Mouse (Mus musculus) heart, postnatal 25 days (tissue): ENCODE measurements at regions not wholly inside any gene's neighbourhood (a gene's known extent, or its start where the extent isn't known, plus 50 kb on each side); places are given as distances from the start of the nearest gene placed in this dataset.
"Not testable (repeated sequence)": the region's sequence is repeated elsewhere in the genome, so short reads cannot be mapped to it uniquely, and the experiment has no call there.

Source experiments
- DNase-seq: peaks from one replicate; pipeline ENCODE4 v3.0.0; 2022; ENCODE audit warnings: low spot score
- intact Hi-C: fragments of 180-260 bp; cut with DNase I; formaldehyde crosslinking; loops from one replicate; pipeline ENCODE4 v1.15.1; 2025

DNA sequence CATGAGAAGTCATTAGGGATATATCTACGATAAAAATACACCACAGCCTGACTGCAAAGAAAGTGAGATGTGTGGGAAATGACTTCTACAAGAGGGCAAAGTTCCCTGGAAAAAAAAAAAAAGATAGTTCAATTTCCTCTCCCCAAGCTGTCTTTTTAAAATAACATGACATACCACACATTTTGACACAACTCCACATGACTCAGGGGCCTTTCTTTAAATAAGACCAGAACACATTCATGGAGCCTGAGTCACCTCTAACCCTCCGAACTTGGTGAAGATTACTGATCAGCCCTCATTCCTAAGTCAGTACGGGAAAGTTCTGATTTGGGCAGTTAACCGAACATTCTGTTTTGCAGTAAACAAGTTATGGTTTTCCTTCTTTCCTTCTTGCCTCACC lies 515.6 kb upstream of the Klf6 start:
- intact Hi-C loops, result loop anchor here (5.0 to 10.0 kb wide), 4 partner anchors 83 to 681 kb away; no protein-coding TSS in a partner anchor

DNA sequence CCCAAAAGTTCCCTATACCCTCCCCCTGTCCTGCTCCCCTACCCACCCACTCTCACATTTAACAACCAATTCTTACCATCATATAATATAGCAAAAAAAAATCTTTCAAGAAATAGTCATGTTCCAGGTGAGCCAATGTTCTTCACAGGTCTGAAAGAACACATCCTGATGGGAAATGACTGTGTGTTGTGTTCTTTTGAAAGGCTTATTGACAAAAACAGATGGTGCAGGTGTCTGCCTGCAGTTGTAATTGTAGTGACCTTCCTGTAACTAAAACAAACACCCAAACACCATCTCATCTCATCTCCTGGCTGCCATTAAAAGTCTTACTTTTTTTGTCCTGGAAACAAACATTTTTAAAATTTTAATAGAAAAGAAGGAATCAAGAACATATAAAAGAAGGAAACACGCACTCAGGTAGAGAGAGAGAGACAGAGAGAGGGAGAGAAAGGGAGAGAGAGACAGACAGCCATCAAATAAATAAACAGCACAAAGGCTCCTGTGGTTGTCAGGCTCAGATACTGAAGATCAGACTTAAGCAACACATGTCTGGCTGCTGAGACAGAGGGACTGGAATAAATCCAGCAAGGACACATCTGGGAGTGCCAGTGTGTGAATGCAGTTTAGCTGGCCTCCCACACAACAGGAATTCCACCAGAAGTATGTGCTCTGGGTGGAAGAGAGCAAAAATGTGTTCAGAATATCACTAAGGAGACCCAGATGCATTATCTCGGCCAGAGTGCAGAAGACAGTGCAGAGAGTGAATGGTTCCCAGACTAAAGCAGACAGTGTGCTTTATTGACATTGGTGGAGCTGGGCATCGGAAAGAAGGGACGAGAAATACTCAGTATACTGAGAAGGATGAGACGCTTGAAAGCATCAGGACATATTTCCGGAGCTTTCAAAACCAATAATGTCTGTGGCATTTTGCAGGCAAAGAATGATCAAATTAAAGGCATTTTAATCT lies 513.5 kb upstream of the Klf6 start:
- peak; percentile 8 for DNase-seq
- intact Hi-C loops, result loop anchor here (5.0 to 10.0 kb wide), 4 partner anchors 85 to 683 kb away; no protein-coding TSS in a partner anchor

More for the DNA sequence above, 515.6 kb upstream of the Klf6 start:
- no peak for DNase-seq

DNA sequence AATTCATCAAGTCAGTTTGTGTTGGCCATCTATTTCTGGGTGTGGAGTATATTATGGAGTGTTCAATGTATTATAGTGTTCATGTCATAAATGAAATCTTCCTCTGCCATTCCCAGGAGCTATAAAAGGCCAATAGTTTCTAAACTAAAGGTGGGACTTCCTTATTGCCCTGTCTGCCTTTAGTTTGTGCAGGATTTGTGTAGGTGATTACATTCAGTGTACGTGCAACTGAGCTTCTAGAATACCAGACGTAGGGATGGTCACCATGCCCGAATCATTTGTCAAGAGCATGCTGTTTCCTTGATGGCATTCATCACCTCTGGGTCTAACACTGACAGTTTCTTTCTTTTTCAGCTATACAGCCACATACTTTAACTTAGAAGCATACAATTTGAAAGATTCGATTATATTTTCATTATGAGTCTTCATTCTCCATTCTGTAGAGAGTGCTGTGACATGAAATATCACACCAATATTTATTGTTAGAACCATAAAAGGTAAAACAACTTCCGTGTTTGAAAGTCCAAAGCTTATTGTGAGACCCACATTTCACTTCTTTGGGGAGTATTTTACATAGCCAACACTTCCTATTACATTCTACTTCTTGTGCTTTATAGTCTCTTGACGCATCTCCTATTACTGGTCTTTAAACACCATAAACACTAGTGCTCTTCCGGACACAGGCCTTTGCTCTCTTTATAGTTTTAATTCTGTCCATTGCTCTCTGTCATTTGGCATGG lies 494.1 kb upstream of the Klf6 start:
- intact Hi-C loops, result no loop called here
- no peak for DNase-seq

DNA sequence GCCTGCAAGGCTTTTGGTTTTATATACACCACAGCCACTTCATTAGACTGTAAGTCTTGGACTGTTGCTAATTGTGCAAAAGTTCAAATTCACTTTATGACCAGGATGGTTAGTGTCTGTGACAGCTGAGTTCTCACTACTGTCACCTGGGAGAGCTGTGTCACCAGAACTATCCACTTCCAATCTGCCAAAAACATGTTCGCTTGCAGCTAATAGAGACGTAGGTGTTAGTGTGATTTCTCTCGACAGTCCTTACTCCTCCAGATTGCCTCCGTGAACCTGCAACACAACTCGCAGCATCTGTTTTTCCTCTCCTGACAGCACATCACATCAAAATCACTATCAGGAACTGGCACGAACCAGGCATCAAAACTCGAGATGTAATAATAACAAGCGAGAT lies 491.3 kb upstream of the Klf6 start:
- intact Hi-C loops, result no loop called here
- DNase-seq, result no peak

DNA sequence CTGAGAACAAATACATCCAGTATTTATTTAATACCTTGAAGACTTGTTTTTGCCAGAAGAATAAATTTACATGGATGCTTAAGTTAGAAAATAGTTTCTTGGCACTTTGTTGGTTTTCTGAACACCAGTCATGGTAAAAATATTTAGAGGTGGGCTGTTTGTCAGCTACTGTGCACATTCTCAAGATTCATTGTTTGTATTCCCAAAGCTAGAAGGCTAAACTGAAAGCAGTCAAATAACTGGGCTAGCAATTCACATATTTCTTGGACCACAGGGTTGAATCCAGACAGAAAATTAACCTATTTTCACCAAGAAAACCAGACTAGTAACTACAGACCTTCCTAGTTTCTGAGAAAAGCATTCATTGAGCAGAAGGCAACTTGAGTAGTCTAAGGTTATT lies 488.1 kb upstream of the Klf6 start:
- DNase-seq, result no peak
- intact Hi-C loops, result no loop called here

DNA sequence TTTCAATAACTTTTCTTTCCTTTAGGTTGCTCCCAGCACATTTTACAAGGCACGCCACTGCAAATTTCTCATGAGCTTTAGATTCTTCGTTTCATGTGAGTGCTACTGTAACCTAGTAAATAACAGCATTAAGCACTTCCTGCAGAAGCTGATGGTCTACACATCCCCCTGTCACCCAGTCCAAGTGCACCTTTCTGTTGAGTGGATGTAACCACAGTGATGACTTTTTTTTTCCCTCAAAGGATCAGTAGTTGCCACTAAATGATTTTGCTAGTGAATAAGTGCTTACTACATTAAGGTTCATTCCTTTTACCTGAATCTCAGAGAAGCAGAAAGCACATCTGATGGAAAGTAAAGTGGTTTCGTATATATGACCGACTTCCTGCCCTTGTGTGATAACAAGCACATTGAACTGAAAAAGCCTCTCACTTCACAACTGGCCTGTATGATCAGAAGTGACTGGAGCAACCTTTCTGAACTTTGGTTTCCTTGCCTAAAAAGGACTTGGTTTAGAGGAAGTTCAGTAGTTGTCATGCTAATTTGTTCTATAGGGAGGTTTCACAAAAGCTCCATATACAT lies 453.0 kb upstream of the Klf6 start:
- intact Hi-C loops, result no loop called here
- DNase-seq, result no peak

DNA sequence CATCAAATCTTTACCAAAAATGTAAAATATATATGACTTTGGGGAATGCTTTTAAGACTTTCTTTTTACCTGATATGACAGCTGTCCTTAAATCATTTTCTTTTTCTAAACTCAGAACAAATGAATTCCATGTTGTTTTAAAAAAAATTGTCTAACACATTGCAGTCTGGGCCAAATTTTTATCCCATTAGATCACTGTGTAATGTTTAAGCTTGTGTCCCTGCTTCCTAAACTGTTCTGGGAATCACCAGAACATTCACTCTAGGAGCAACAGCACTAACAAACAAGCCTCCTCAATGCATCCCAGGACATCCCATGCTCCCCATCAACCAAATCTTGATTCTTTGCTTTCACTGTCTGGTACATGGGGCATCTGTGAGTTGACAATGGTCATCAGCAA lies 449.2 kb upstream of the Klf6 start:
- intact Hi-C loops, result no loop called here
- no peak for DNase-seq

DNA sequence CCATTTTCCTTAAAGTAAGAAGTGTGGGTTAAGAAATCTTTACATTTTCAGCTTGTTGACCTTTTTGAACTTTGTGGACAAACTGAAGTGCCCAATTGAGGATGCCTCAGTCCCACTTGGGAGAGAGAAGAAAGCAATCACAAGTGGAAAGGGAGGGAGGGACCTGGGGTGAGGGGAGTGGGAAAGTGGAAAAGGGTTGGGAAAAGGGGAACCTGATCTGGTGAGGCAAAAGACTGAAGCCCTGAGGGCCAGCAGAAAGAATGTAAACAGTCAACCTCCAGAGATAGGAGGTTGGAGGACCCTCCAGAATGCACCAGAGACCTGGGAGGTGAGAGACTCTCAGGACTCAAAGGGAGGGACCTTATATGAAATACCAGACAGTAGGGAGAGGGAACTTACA lies 448.3 kb upstream of the Klf6 start:
- DNase-seq, intact Hi-C loops: not testable (repeated sequence)

DNA sequence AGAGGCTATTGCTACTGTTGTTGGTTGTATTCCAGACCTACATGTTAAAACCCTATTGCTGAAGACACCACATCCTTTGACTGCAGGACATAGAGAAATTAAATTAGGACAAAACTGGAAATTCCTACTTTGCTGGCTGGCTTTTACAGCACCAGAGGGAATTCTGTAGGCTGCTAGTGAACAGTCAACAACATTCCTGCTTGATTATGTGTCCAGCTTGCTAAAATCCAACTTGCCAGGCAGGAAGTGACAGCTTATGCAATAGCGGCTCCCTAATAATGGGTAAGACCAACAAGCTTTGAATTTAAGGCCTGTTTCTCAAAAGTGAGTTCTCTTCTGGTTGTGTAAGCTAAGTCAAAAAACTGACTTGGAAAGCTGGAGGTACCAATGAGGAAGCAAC lies 437.2 kb upstream of the Klf6 start:
- DNase-seq, result peak; percentile 47
- intact Hi-C loops, result no loop called here

DNA sequence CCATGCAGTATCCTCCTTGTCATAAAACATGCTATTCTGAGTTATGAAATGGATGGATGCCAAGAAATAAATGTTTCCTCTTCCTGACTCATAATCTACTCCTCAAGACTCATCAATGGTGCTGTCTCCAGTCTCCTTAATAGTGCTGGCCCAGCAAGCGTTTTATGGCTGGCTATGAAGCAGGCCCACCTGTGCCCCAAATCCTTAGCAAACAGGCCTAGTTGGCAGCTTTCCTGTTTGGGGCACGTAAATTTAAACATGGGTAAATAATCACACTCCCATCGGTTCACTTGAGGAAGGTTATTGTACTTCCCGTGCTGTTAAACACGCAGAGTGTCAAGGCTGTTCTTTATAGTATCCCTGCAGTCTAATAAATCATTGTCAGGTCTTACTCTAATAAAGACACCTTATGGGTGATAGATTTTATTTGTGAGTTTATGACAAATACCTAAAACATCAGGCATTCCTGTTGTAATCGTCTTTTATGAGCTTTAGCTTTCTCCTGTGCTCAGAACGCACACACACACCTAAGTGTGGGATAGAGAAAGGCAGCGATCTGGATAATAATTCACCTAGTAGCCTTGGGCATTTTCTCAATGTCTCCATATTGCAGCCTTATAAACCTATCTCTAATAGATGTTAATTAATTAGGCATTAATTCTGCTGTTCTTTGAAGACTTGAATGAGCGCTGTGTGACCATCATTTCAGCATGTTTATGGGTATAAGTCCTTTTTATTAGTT lies 435.6 kb upstream of the Klf6 start:
- intact Hi-C loops, result no loop called here
- no peak for DNase-seq

DNA sequence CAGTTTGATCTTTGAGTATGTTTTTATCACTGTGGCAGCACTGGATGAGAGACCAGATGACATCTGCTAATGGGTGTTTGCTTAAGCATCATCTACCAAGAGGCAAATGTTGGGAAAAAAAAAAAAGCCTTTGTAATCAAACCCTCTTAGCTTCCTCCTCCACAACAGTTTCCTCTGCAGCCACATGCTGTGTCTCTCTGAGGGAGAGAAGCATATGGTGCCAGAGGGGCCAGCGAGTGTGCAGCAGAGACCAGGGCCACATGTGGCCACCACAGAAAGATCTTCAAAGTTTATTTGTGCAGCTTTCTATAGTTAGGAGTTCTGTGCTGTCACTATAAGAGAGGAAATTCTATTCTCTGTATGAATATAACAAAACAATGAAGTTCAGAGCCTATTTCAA lies 427.6 kb upstream of the Klf6 start:
- intact Hi-C loops, result loop anchor here (5.0 kb wide), 2 partner anchors 86 to 159 kb away; no protein-coding TSS in a partner anchor

DNA sequence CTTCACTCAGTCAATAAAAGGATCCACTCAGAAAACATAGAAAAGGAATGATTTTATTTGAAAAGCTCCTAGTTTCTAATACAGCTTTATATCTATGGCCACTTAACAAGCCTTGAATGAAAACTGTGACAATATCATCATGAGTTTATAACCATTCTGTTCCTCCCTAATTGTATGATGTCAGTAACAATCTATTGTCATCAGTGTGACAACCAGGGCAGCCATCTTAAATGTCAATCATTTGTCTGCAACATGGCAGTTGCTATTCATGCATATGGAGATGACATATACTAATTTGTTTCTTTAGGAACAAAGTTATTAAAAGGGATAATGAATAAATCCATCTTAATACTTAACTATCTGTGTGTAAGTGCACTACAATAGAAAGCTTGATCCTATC lies 426.2 kb upstream of the Klf6 start:
- intact Hi-C loops, result loop anchor here (5.0 kb wide), 4 partner anchors 118 to 663 kb away; partner anchors contain the start of gene Klf6
- DNase-seq, result no peak

More for the DNA sequence above, 427.6 kb upstream of the Klf6 start:
- DNase-seq, result no peak

DNA sequence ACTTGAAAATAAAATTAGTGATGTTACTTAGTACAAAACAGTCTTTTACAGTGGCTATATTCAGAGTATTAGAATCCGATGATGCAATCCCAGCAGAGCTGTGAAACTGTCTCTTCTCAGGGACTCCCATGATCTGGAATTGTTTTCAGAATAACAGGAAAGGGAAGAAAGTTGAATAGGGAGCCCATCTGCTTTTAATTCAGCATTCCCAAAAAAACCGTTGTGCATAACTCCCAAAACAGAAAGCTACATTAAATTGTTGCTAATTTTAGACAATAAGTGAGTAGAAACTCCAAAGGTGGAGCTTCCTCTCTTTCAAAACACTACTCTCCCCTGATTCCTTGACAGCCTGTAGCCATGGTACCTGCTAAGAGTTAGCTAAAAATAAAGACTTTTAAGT lies 425.1 kb upstream of the Klf6 start:
- no peak for DNase-seq
- intact Hi-C loops, result loop anchor here (5.0 kb wide), 4 partner anchors 119 to 664 kb away; partner anchors contain the start of gene Klf6

DNA sequence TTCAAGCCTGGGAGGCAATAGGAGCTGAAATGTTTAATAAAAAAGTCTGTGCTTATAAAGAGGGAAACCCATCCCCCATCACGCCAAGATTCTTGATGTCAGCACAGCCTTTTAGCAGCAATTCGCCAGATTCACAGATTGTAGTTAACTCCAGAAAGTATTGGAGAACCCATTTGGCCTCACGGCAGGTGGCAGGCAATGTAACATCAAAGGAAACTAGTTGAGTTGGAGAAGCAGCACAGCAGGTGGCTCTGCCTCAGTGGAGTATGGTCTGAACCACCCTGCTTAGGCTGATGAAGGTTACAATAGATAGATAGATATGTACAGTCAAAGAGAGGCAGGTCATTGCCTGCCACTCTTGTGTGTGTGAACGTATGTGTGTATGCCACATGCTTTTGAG lies 420.8 kb upstream of the Klf6 start:
- no peak for DNase-seq
- intact Hi-C loops, result no loop called here

DNA sequence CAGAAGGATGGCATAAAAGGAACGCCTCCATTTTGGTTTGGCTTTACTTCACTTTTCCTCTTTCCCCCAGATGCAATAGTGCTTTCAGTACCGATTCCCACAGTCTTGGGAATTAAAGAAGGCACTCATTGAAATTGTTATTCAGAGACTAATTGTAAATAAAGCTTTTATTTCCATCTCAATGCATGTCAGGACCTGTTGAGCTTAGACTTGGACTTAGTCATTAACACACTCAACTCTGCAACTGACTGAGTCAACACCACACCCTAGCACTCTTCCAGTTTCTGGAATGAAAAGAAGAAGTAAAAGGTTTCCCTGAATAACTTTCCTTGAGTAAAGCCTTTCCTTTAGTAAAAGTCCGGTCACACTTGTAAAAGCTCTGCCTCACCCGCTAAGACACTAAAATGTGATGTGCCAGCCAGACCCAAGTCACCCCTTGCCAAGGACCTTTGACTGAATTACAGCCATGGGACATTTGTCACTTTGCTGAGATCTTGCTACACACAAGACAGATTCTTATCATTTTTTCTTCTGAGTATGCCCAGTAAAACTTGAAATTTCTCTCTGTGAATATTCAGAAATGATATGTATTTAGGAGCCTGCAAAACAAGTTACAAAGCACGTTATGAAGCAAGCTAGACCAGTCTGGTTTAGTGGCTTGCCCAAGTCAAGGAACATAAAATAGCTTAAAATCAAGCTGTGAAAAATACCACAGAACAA lies 416.4 kb upstream of the Klf6 start:
- intact Hi-C loops, result no loop called here

DNA sequence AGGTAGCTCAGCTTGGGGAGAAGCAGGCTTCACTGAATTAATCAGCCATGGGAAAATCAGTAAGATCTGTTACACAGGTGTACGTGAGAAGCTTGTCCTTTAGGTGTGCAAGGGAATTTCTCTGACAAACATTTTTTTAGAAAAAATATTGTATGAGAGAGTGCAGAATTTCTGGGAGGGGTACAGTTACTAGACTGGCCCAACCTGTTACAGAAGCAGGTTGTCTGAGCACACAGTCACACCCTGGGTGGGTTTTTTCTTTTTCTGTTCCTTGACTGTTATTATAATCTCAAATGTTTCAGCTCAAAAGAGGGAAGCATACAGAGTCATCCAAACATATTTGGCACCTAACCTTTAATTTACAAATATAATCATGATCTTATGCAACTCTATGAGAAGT lies 412.7 kb upstream of the Klf6 start:
- DNase-seq, result no peak
- intact Hi-C loops, result no loop called here

More for the DNA sequence above, 416.4 kb upstream of the Klf6 start:
- DNase-seq, result no peak

DNA sequence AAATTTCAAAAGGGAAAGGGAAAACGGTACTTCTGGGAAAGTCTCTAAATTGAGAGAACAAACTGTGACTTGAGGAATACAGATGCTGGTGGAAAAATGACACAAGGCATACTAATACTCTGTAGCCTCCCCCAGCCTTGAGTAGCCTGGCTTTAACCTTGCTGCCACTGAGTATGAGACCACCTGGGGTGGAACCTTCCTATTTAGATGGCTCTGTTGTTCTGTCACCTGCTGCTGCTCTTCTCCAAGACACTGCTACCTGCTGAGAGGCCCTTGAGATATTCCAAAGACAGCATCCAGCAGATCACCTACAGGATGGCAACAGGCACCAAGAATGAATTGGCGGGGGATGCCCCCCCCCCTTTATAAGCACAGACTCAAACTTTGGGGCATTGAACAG lies 380.5 kb upstream of the Klf6 start:
- DNase-seq, result no peak
- intact Hi-C loops, result no loop called here

DNA sequence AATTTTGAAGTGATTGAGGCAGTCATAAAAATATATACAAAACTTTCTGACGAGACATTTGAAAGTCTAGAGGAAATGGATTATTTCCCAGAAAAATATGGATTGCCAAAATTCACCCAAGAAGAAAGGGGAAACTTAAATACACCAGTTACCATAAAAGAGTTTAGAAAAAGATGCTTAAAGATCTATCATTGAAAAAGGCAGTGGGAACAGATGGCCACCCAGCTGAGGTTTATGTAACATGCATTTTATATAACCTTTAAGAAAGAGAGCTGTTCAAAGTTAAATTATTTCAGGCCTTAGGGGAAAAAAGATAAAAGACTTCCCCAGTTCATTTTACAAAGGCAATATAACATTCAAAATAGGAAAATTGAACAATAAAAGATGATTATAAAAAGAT lies 369.0 kb upstream of the Klf6 start:
- DNase-seq, result no peak

DNA sequence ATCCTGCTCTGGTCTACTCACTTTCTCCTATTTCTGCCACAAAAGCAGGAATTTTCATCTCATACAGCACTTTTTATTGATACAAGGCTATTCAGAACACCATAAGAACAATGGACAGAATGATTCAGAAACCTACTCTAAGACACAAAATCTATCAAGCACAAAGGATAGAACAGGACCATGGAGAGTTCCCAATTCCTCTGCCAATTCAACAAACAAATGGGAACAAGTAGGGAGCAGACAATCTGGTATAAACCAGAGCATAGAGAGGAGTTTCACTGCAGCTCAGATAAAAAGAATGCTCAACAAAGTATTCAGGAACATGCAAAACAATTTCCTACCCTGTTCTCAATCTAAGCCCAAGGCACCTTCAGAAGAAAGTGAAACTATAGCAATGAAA lies 363.7 kb upstream of the Klf6 start:
- intact Hi-C loops, result no loop called here
- DNase-seq, result no peak

More for the DNA sequence above, 369.0 kb upstream of the Klf6 start:
- intact Hi-C loops, result no loop called here
